Mouse (Mus musculus) heart, postnatal 0 days (tissue): ENCODE results near the gene Med13l.
A peak's percentile ranks its signal among the peaks of the same experiment; 100 is the strongest.

Experiments used
- CTCF ChIP-seq: IDR thresholded peaks from 2 replicates; pipeline ENCODE4 v1.5.1; 2016; ENCODE audit warnings: antibody characterized with exemption, control low read depth, low read depth
- EP300 ChIP-seq: IDR thresholded peaks from 2 replicates; pipeline ENCODE4 v1.6.1; 2016; ENCODE audit warnings: antibody characterized with exemption, low read depth

- peak; percentile 88 for TF ChIP-seq CTCF
- TF ChIP-seq EP300 = no peak
These were observed 34.2 kb downstream of the Med13l start for GRCm38 (mm10) chr5:118594470-118595236.
